Mouse (Mus musculus) kidney, adult 2 months (tissue): ENCODE results near the gene Nol4l. TPM values are rescaled to one million over a fixed set of nuclear protein-coding genes. Genes with fewer than 3 reads are reported as not detected.

Source experiments
- DNase-seq: peaks from one replicate; pipeline ENCODE4 v3.0.0; 2021
- H3K27ac ChIP-seq: fragments of 200-500 bp; 2 replicates; pipeline ENCODE4 v1.5.1; 2012; ENCODE audit warnings: low read depth, low read length, control low read depth, inconsistent platforms; ENCODE audit not compliant: insufficient read depth
- H3K27me3 ChIP-seq: fragments of 200-500 bp; replicated peaks from 2 replicates; pipeline ENCODE4 v1.6.1; 2012; ENCODE audit warnings: mild to moderate bottlenecking, moderate library complexity, low read length, inconsistent platforms; ENCODE audit not compliant: control insufficient read depth, insufficient read depth
- H3K36me3 ChIP-seq: fragments of 200-500 bp; 2 replicates; pipeline ENCODE4 v1.6.1; 2012; ENCODE audit warnings: mild to moderate bottlenecking, moderate library complexity, low read length, inconsistent platforms; ENCODE audit not compliant: control insufficient read depth, insufficient read depth
- H3K4me1 ChIP-seq: fragments of 200-500 bp; 2 replicates; pipeline ENCODE4 v1.6.1; 2011; ENCODE audit warnings: low read length; ENCODE audit not compliant: control insufficient read depth, insufficient read depth
- H3K4me3 ChIP-seq: fragments of 200-500 bp; 2 replicates; pipeline ENCODE4 v1.5.1; 2011; ENCODE audit warnings: mild to moderate bottlenecking, low read depth, low read length, control low read depth; ENCODE audit not compliant: insufficient read depth
- CTCF ChIP-seq: fragments of 200-500 bp; conservative IDR thresholded peaks from 2 replicates; pipeline ENCODE4 v1.5.1; 2011; ENCODE audit warnings: low read depth, mild to moderate bottlenecking, control low read depth, low read length, moderate library complexity, mixed read lengths; ENCODE audit not compliant: insufficient read depth, insufficient read length
- POLR2A ChIP-seq: fragments of 200-500 bp; IDR thresholded peaks from one replicate; pipeline ENCODE4 v1.6.1; 2011; ENCODE audit warnings: low read depth, low read length, control low read depth
- WGBS: fragments of 180-500 bp; shearing (Covaris S2); methylation state at CpG from one replicate; pipeline ENCODE4 v1.1.7; 2018; 5-methylcytosine and 5-hydroxymethylcytosine counted together
- polyA plus RNA-seq: library from polyadenylated mRNA; depleted of rRNA; stranded (reverse); fragments of >200 nt; gene quantifications from 2 replicates; pipeline ENCODE4 v1.2.3, GENCODE M21; 2012

Nol4l gene
- polyA plus RNA-seq, 1 experiment, result 11.9 TPM

DNA sequence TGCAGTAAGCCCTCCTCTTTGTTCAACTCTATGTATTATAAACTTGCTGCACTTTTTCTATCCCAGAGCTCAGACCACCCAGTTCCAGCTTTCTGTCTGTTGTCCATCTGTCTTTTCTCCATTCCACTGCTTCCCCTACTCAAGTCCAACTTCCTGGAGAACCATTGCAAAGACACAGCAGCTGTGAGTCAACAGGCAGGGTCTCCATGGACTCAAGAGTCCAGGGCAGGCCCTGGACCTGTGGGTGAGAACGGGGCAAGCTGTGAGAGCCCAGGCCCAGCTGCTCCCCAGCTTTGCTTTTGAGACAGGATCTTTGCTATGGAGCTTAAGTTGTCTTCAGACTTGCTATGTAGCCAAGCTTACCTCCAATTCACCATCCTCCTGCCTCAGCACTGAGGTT is 99.2 kb downstream of the Nol4l start:
- TF ChIP-seq POLR2A (no peak), CTCF (no peak)
- no peak overlapping the region for H3K4me3 ChIP-seq
- DNase-seq, result no peak
- peaks cover 10% of the 10 kb centered on the region; the same call in 1 of the 2 replicates for H3K4me1 ChIP-seq
- 100% methylated on average over 1 of the region's 1 CpGs for WGBS
- no peak overlapping the region for H3K27ac ChIP-seq
- no peaks in the 10 kb centered on the region for H3K27me3 ChIP-seq
- H3K36me3 ChIP-seq, result no peaks in the 10 kb centered on the region

DNA sequence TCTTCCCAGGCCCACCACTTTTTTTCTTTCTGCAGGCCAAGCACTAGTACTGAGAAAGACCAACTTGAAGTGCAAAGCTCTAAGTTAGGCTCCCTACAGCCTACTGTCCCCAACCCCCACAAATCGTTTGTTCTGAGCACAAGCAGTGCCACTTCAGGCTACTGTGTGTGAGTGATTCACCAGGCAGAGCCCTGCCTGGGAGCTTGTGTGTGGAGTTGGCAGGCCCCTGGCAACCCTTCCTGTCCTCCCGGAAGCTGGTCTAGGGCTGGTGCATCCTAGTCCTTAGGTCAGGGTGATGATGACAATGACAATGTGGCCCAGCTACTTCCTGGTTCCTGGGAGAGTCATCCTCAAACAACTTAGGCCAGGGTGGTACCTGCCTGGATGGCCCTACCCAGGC is 101.3 kb downstream of the Nol4l start:
- H3K4me1 ChIP-seq, result 0 out of 2 replicates have a peak, but pooled peaks cover 9% of the 10 kb centered on the region
- no peak overlapping the region for H3K4me3 ChIP-seq
- no peaks in the 10 kb centered on the region for H3K27me3 ChIP-seq
- 65% methylated on average over 2 of the region's 2 CpGs for WGBS
- no peak for DNase-seq
- TF ChIP-seq CTCF (no peak), POLR2A (no peak)
- H3K27ac ChIP-seq, result no peak overlapping the region
- H3K36me3 ChIP-seq, result no peaks in the 10 kb centered on the region

DNA sequence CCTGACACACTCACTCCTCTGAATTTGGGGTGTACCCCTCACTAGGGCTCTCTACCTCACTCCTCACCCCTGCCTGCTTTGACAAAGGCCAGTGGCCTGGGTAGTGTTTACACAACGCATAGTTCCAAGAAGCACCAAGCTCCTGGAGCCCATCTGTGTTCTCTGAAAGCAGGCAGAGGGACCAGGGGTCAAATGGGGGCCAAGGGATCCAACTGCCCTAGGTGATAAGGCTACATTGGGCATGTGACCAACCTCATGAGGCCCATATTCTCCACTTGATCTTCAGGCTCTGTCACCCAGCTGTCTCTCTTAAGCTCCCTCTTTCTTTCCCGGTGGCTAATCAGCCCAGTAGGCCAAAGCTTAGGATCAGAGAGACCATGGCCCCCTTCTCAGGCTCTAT is 102.8 kb downstream of the Nol4l start:
- H3K4me1 ChIP-seq, result 0 out of 2 replicates have a peak, but pooled peaks cover 12% of the 10 kb centered on the region
- no peak for DNase-seq
- H3K4me3 ChIP-seq, result no peak overlapping the region
- no peak for TF ChIP-seq CTCF
- TF ChIP-seq POLR2A, result no peak
- H3K27ac ChIP-seq, result no peak overlapping the region
- H3K27me3 ChIP-seq, result no peaks in the 10 kb centered on the region
- WGBS, result 62% methylated on average over 2 of the region's 2 CpGs
- H3K36me3 ChIP-seq, result no peaks in the 10 kb centered on the region

DNA sequence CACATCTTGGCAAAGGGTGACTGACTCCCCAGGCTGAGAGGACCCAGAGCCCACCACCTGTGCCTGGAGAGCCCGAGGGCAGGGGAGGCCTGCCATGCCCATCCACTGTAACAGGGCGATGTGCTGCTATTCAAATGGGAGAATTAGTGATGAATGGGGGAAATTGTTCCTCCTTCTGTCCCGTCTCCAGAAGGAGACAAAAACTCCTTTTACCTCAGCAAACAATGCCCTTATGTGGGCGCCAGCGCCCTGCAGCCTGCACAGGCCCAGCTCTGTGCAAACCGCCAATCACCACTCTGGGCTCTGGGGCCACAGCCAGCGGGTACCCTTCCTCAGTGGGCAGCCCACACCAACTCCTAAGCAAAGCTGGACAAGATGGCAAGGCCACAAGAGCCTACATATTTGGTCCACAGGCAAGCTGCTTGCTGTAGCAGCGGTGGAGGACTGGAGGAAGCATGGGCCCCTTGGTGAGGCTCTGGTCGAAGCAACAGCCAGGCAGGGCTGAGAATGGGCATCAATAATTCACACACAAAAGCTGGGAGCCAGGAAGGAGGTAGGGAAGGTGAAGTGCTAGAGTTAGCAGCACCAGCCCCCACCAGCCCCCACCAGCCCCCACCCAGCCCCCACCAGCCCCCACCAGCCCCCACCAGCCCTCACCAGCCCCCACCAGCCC is 103.6 kb downstream of the Nol4l start:
- H3K4me1 ChIP-seq, result 0 out of 2 replicates have a peak, but pooled peaks cover 8% of the 10 kb centered on the region
- H3K36me3 ChIP-seq, result no peaks in the 10 kb centered on the region
- H3K4me3 ChIP-seq, result no peak overlapping the region
- H3K27me3 ChIP-seq, result no peaks in the 10 kb centered on the region
- 83% methylated on average over 9 of the region's 9 CpGs for WGBS
- TF ChIP-seq CTCF, result no peak
- TF ChIP-seq POLR2A, result no peak
- no peak for DNase-seq
- no peak overlapping the region for H3K27ac ChIP-seq

DNA sequence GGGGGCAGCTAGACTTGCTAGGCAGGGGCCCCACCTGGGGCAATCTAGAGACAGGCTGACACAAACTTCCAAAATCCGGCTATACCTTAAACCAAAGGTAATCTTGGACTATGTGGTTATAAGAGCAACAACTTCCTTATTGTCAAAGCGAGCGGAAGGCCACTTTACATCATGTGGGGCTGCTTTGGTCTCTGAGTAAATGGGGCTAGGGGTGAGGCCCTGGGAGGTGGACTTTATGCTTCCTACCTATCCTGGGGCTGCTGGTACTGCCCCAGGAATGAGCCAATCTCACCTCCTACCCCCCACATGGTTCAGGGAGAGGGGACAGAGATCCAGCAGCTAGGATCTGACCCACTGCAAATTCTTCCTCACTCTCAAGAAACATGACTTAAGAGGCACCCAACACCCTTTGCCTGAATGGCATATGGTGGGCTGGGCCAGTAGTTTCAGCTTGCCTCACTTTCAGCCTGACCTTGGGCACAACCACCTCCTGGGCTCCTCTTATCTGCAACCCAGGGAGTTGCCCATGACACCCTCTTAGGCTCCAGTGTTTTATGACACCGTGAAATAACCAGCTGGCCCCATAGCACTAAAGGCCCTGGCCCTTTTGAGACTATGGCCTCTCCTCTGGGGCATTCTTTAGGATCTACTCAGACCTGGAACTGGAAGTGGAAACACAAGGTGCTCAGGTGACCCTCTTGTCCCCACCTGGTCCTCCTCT is 104.5 kb downstream of the Nol4l start:
- no peak for TF ChIP-seq POLR2A
- no peak for TF ChIP-seq CTCF
- H3K4me1 ChIP-seq, result 0 out of 2 replicates have a peak, but pooled peaks cover 8% of the 10 kb centered on the region
- no peak overlapping the region for H3K4me3 ChIP-seq
- no peaks in the 10 kb centered on the region for H3K27me3 ChIP-seq
- no peak overlapping the region for H3K27ac ChIP-seq
- no peak for DNase-seq
- WGBS, result 85% methylated on average over 4 of the region's 4 CpGs
- H3K36me3 ChIP-seq, result no peaks in the 10 kb centered on the region

DNA sequence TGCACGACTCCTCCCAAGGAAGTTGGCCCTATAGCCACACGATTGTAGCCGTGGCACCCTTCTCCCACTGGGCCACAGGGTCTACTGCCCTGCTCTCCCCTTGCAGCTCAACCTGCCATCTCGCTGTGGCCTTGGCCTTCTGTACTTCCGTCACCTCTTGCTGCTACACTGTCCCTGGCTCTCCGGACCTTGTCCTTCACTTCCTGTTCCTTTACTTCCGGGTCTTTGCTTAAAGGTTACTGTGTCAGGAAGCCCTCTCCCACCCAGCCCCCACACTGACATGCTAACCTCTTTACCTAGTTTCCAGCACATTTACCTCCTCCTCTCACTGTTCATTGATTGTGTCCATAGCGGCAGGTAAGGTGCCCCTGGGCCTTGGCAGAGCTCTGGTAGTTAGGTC is 105.2 kb downstream of the Nol4l start:
- Histone ChIP-seq H3K27me3 (no peaks in the 10 kb centered on the region), H3K4me1 (0 out of 2 replicates have a peak, but pooled peaks cover 8% of the 10 kb centered on the region), H3K27ac (no peak overlapping the region), H3K4me3 (no peak overlapping the region), H3K36me3 (no peaks in the 10 kb centered on the region)
- no peak for DNase-seq
- WGBS, result 61% methylated on average over 8 of the region's 8 CpGs
- no peak for TF ChIP-seq CTCF
- no peak for TF ChIP-seq POLR2A

DNA sequence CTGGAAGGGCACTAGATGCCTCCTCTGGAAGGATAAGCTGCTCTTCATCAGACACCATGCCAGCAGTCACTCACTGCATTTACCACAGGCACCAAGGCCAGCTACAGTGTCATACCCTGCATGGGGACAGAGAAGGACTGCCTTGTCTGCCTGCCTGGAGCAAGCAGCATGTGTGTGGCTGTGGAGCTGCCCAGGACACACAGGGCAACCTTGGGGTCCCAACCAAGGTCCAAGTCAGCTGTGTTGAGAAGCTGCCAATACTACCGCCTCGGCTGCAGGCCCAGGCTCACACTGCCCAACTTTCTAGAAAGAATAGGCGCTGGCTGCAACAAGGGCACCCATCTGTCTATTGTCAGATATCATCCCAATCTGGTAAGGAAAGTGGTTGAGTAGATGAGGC is 106.7 kb downstream of the Nol4l start:
- H3K36me3 ChIP-seq, result no peaks in the 10 kb centered on the region
- DNase-seq, result no peak

More for the DNA sequence above, 106.7 kb downstream of the Nol4l start:
- WGBS, result 57% methylated on average over 3 of the region's 3 CpGs
- Histone ChIP-seq H3K4me3 (no peak overlapping the region), H3K27me3 (no peaks in the 10 kb centered on the region), H3K27ac (no peak overlapping the region), H3K4me1 (0 out of 2 replicates have a peak, but pooled peaks cover 8% of the 10 kb centered on the region)
- TF ChIP-seq POLR2A (no peak), CTCF (no peak)
